Mouse (Mus musculus): ENCODE results near the gene Pom121.

DNA sequence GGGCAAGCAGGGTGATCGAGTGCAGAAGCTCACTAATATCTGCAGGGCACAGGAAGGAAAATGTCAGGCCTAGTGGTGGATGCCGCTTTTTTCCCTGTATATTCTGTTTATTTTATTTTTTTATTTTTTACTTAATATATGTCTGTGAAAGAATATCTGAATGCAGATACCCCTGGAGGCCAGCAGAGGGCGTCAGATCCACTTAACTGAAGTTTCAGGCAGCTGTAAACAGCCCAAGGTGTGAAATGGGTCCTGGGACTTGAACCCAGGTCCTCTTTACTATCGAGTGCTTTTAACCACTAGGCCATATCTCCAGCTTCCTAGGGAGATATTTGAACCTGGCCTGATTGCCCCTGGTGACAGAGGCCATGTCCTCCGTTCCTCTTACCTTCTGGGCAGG, 34.4 kb upstream of the Pom121 start:
- peak; percentile 36; the same call in 1 of the 2 replicates for TF ChIP-seq CTCF (IDR thresholded peaks at IDR 0.05; ENCODE audit: control insufficient read depth, insufficient read depth, low read length)
- TF ChIP-seq POLR2A (IDR thresholded peaks at IDR 0.05; ENCODE audit: borderline replicate concordance, control insufficient read depth, low read depth, low read length): no peak
